Mouse (Mus musculus) midbrain, embryonic 15.5 days (tissue): Measurements from ENCODE around the gene Il34. TPM values are rescaled to one million over a fixed set of nuclear protein-coding genes. Genes with fewer than 3 reads are reported as not detected.

Experiments used
- ATAC-seq: fragments of 200-750 bp; cut with Nextera tagmentation; replicated peaks from 2 replicates; pipeline ENCODE4 v1.8.0; 2017; ENCODE audit warnings: moderate TSS enrichment
- H3K27ac ChIP-seq: fragments of 300-500 bp; sonication (generic); 2 replicates; pipeline ENCODE4 v1.5.1; 2015; ENCODE audit warnings: mild to moderate bottlenecking, inconsistent platforms
- H3K27me3 ChIP-seq: fragments of 300-500 bp; sonication (generic); replicated peaks from 2 replicates; pipeline ENCODE4 v1.6.1; 2015; ENCODE audit warnings: inconsistent platforms
- H3K36me3 ChIP-seq: fragments of 300-500 bp; sonication (generic); replicated peaks from 2 replicates; pipeline ENCODE4 v1.6.1; 2015; ENCODE audit warnings: inconsistent platforms
- H3K4me1 ChIP-seq: fragments of 300-500 bp; sonication (generic); 2 replicates; pipeline ENCODE4 v1.6.1; 2015; ENCODE audit warnings: inconsistent platforms
- H3K4me2 ChIP-seq: fragments of 300-500 bp; sonication (generic); 2 replicates; pipeline ENCODE4 v1.6.1; 2015; ENCODE audit warnings: inconsistent platforms, mild to moderate bottlenecking, moderate library complexity
- H3K4me3 ChIP-seq: fragments of 300-500 bp; sonication (generic); 2 replicates; pipeline ENCODE4 v1.5.1; 2015; ENCODE audit warnings: mild to moderate bottlenecking, inconsistent platforms
- H3K9ac ChIP-seq: fragments of 300-500 bp; sonication (generic); 2 replicates; pipeline ENCODE4 v1.6.1; 2015; ENCODE audit warnings: mild to moderate bottlenecking, inconsistent platforms
- H3K9me3 ChIP-seq: fragments of 300-500 bp; sonication (generic); 2 replicates; pipeline ENCODE4 v1.6.1; 2016; ENCODE audit warnings: inconsistent platforms
- WGBS: fragments of 180-500 bp; shearing (Covaris S2); methylation state at CpG from one replicate; pipeline ENCODE4 v1.1.7; 2015; ENCODE audit warnings: mixed read lengths; 5-methylcytosine and 5-hydroxymethylcytosine counted together
- polyA plus RNA-seq: library from polyadenylated mRNA; unstranded; fragments of >200 nt; fragmentation: Nextera tagmentation; extraction: Ambion mirVana; gene quantifications from 2 replicates; pipeline ENCODE4 v1.2.1, GENCODE M21; 2015

Gene Il34
- polyA plus RNA-seq, 1 experiment from 2014 or later, result 6.9 TPM

DNA sequence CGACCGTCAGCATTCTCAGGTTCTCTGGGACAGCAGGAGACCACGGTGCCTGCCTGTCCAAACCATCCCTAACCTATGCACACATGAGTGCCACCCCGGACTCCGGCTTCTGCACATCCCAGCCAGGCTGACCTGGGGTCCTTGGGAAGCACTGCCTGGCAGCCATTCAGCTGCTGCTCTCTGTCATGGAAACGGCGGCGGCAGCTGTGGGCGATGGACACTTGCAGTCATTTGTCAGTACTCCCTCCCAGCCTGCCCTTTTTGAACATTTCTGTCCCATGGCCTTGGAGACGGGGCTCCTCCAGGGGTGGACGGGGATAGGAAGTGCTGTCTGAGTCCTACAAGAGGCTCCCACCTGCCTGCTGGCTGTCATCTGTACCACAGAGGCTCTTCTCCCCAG, 97.3 kb downstream of the Il34 start:
- Histone ChIP-seq H3K9ac (no peak overlapping the region), H3K4me1 (no peaks in the 10 kb centered on the region), H3K4me2 (no peak overlapping the region), H3K27ac (no peak overlapping the region), H3K4me3 (no peak overlapping the region), H3K36me3 (peaks cover 5% of the 10 kb centered on the region; the same call in 1 of the 2 replicates), H3K27me3 (no peaks in the 10 kb centered on the region), H3K9me3 (no peaks in the 10 kb centered on the region)
- ATAC-seq, result no peak
- 84% methylated on average over 11 of the region's 11 CpGs for WGBS

DNA sequence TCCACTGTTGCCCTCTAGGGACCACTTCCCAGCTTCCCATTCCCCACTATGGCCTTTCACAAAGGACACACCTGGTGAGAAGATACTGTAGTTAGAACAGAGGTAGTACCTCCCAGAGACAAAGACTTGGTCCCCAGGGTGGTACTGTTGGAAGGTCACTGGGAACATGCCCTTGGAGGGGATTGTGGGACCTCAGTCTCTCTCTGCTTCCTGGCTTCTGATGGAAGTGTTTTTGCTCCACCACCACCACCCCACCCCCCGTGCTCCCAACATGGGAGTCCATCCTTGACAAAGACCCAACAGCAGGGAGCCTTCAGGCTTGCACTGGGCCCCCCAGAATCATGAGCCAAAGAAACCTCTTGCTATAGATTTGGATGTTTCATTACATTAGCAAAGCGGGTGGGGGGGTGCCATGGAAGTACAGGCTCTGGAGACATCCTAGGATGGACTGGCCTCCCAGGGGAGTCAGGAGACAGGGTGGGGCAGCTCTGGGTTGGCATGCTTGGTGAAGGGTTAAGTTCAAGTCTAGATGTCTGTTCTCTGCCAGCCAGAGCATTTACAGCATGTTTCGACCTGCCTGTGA, 99.3 kb downstream of the Il34 start:
- 88% methylated on average over 3 of the region's 3 CpGs for WGBS
- Histone ChIP-seq H3K27ac (no peak overlapping the region), H3K9ac (no peak overlapping the region), H3K4me1 (peaks cover 3% of the 10 kb centered on the region; the same call in 1 of the 2 replicates), H3K27me3 (no peaks in the 10 kb centered on the region), H3K36me3 (peaks cover 5% of the 10 kb centered on the region; the same call in 1 of the 2 replicates), H3K4me2 (no peak overlapping the region), H3K4me3 (no peak overlapping the region), H3K9me3 (no peaks in the 10 kb centered on the region)
- no peak for ATAC-seq

DNA sequence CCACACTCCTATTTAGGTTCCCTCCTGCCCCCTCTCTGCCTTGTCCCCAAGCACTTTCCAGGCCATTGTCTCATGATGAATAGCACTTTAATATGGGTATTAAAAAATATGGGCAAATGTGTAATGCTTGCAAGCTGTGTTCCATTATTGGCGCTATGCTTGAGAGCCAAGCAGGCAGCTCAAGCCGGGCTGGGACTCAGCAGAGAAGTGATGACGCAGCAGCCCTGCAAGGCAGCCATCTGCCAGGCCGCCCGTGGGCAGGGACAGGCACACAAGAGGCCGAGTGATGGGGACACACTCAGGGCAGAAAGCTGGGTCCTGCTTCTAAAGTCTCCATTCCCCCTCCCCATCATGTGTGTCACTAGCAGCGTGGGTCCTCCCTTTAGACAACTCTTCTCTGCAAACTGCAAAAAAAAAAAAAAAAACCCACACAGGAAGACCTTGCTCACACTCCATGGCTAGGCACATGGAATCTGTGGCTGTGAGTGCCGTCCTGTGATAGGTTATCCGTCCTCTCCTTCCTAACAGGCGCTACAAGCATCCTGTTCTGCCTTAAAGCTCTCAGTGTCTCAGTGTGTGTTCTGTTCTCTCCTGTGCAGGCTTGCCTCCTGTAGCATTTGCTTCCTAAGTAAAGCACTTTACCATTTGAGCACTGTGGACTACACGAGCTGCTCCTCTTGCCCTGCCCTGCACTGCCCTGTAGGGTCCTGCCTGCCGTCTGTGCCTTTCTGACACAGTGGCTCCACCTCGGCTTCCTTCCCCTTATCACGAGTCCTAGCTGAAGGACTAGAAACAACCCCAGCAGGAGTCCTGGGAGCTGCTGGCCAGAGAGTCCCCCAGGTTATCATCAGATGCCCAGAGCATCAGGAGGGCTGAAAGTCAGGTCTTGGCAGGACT, 100.1 kb downstream of the Il34 start:
- Histone ChIP-seq H3K4me3 (no peak overlapping the region), H3K9me3 (no peaks in the 10 kb centered on the region), H3K4me1 (peaks cover 3% of the 10 kb centered on the region; the same call in 1 of the 2 replicates), H3K4me2 (no peak overlapping the region), H3K36me3 (0 out of 2 replicates have a peak, but pooled peaks cover 5% of the 10 kb centered on the region), H3K9ac (no peak overlapping the region), H3K27ac (no peak overlapping the region), H3K27me3 (no peaks in the 10 kb centered on the region)
- no peak for ATAC-seq
- WGBS, result 74% methylated on average over 14 of the region's 14 CpGs

DNA sequence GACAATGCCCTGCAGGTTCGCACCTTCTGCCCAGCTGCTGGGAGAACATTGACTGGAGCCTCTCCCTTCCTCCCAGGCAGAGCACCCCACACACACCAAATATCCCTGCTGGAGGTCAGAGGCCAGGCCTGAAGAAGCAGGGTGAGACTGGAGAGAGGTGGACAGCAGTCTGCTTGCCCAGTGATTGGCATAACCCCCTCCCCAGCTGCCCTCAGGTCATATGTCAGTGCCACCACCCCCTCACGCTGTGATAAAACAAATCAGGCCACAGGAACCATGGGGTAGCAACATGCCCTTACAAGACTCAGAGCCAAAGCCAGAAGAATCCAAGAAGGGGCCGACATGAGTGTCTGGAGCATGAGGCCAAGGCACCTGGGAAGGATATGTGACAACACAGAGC, 101.6 kb downstream of the Il34 start:
- Histone ChIP-seq H3K27me3 (no peaks in the 10 kb centered on the region), H3K36me3 (no peaks in the 10 kb centered on the region), H3K9ac (no peak overlapping the region), H3K9me3 (no peaks in the 10 kb centered on the region), H3K27ac (no peak overlapping the region), H3K4me3 (no peak overlapping the region), H3K4me2 (no peak overlapping the region), H3K4me1 (peaks cover 3% of the 10 kb centered on the region; the same call in 1 of the 2 replicates)
- 91% methylated on average over 3 of the region's 3 CpGs for WGBS
- ATAC-seq, result no peak

DNA sequence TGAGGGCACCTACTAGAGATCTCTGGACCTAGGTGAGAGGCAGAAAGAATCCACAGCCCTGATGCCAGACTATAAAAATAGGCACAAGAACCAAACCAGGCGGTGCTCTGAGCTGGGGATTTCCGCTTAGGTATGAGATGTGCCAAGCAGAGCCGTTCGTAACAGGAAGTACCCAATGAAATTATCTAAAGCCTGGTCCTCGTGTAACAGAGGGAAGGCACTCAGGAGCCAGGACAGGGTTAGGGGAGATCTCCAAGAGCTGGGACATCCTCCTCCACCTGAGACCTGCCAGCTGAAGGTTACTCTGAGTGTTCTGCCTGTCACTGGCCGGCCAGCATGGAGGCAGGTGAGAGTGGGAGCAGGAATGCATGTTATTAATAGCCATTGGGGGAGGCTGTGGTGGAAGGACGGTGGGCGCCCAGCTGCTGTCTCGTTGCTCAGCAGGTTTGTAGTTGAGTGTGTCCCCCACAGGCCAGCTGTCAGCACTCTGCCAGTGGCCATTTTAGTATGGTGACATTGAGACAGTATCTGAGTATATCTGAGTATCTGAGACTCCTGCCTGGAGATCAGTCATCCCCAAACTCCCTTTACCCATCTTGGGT, 102.2 kb downstream of the Il34 start:
- Histone ChIP-seq H3K9me3 (no peaks in the 10 kb centered on the region), H3K27ac (no peak overlapping the region), H3K4me2 (no peak overlapping the region), H3K27me3 (no peaks in the 10 kb centered on the region), H3K4me3 (no peak overlapping the region), H3K9ac (no peak overlapping the region), H3K4me1 (peaks cover 3% of the 10 kb centered on the region; the same call in 1 of the 2 replicates), H3K36me3 (no peaks in the 10 kb centered on the region)
- no peak for ATAC-seq
- WGBS, result 88% methylated on average over 9 of the region's 9 CpGs

DNA sequence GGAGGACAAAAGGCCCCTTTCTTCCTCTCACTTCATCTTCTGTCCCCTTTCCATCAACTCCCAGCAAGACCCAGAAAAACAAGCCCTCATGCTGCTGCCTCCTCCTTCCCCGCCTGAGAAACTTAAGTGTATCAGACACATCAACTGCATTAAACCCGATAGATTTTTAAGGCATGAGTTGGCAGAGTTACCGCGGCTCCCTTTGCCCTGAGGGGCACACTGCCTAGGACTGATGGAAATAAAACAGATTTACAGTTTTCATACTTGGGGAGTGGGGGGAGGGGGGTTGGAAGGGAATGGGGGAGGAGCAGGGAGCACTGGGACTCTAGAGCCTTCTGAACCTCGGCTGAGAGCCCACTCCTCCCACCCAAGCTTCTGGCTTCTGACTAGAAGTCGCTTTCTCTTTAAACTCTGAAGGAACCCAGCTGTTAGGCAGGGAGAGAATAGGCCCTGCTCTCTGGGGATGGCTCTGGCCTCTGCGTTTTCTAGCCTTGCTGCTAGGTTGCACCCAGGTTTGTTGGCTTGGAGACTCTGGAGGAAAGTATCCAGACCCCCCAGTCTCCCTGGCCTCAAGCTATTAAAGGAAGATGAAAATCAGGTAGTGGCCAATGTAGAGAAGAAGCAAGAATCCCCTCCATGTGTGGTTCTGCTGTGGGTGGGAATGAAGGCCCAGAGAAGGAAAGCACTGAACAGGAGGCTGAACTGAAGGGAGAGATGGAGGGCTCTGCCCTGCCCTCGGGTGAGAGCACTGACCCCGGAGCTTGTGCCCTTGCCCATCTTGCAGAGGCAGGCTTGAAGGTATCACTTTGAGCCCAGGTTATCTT, 102.9 kb downstream of the Il34 start:
- H3K27me3 ChIP-seq, result no peaks in the 10 kb centered on the region
- ATAC-seq, result no peak
- 45% methylated on average over 9 of the region's 9 CpGs for WGBS
- H3K27ac ChIP-seq, result no peak overlapping the region
- H3K9ac ChIP-seq, result no peak overlapping the region
- 0 out of 2 replicates have a peak, but pooled peaks cover 1% of the 10 kb centered on the region for H3K36me3 ChIP-seq
- no peak overlapping the region for H3K4me2 ChIP-seq
- H3K4me3 ChIP-seq, result no peak overlapping the region
- H3K9me3 ChIP-seq, result no peaks in the 10 kb centered on the region
- H3K4me1 ChIP-seq, result peaks cover 3% of the 10 kb centered on the region; the same call in 1 of the 2 replicates

DNA sequence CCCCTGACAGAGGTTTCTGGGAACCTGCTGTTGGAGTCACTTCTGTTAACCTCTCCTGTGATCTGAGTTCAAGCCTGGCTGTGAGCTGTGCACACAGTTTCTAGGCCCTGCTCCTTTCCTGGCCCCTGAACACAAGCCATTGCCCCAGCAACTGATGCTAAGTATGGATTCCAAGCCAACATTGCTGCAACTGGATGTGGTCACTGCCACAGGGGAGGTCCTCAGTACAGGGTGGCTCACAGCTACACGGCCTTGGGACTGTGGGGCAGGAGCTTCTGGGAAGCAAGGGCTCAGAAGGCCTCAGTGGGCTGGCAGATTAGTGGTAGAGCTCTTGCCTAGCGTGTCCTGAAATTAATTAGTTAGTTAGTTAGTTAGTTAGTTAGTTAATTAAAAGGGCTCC, 105.2 kb downstream of the Il34 start:
- no peak for ATAC-seq
- WGBS, result 96% methylated on average over 2 of the region's 2 CpGs
- Histone ChIP-seq H3K9ac (no peak overlapping the region), H3K9me3 (no peaks in the 10 kb centered on the region), H3K27ac (no peak overlapping the region), H3K4me3 (no peak overlapping the region), H3K4me2 (no peak overlapping the region), H3K36me3 (0 out of 2 replicates have a peak, but pooled peaks cover 2% of the 10 kb centered on the region), H3K27me3 (no peaks in the 10 kb centered on the region), H3K4me1 (peaks cover 6% of the 10 kb centered on the region)

DNA sequence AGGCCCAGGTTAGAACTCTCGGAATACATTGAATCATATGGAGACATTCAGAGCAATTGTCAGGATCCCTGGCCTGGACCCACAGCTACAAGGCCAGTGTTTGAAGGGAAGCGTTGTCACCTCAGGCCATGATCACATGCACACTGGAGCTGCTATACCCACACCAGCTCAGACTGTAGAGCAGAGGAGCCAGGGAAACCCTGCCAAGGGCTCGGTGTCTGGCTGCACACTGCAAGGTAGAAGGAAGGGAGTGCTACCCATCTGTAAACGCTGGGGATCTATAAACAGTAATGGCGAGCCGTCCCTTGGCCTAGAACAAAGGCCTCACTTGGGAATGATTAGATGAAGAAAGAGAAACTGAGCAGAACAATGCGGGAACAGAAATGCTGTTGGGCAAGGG, 106.2 kb downstream of the Il34 start:
- Histone ChIP-seq H3K9me3 (no peaks in the 10 kb centered on the region), H3K9ac (no peak overlapping the region), H3K4me3 (no peak overlapping the region), H3K27ac (no peak overlapping the region), H3K27me3 (no peaks in the 10 kb centered on the region), H3K36me3 (0 out of 2 replicates have a peak, but pooled peaks cover 2% of the 10 kb centered on the region), H3K4me2 (no peak overlapping the region), H3K4me1 (peaks cover 15% of the 10 kb centered on the region)
- ATAC-seq, result no peak
- 89% methylated on average over 7 of the region's 7 CpGs for WGBS

DNA sequence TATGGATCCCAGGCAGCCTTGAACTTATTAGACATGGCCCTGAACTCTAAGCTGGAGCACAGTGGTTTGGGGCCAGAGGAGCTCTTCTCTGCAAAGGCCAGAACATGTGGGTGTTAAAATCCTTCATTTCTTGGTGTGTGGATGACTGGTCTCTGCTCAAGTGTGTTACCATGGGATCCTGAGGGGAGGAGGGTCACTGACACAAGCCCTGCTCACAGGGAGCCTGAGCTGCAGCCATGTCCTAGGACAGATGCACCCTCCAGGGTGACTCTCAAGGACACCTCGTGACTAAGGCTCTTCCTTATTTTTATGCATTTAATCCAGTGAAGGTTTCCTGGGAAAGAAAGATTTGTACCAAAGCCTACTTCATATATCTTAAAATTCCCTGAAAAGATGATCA, 107.6 kb downstream of the Il34 start:
- no peaks in the 10 kb centered on the region for H3K9me3 ChIP-seq
- no peak overlapping the region for H3K4me2 ChIP-seq
- WGBS, result 74% methylated on average over 1 of the region's 1 CpGs
- no peak overlapping the region for H3K27ac ChIP-seq
- H3K4me1 ChIP-seq, result peaks cover 15% of the 10 kb centered on the region
- no peak for ATAC-seq
- H3K36me3 ChIP-seq, result 0 out of 2 replicates have a peak, but pooled peaks cover 2% of the 10 kb centered on the region
- H3K27me3 ChIP-seq, result no peaks in the 10 kb centered on the region
- H3K4me3 ChIP-seq, result no peak overlapping the region
- no peak overlapping the region for H3K9ac ChIP-seq

DNA sequence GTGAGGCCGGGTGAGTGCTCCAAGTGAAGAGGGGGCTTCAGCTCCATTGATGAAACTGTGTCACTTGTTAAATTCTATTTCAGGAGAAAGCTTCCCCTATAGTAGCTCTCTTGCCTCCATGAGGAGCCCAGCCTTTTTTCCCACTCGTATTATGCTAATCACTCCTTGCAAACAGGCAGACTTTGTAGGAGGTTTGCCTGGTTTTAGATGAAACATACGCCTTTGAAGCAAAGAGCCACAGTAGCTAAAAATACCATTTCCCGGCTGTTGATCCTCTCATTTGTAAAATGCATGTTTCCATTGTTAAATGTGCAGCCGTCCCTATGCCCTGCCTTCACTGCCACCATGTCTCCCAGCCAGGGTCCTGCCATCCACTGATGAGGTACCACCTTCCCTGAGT, 108.2 kb downstream of the Il34 start:
- WGBS, result 84% methylated on average over 5 of the region's 5 CpGs

DNA sequence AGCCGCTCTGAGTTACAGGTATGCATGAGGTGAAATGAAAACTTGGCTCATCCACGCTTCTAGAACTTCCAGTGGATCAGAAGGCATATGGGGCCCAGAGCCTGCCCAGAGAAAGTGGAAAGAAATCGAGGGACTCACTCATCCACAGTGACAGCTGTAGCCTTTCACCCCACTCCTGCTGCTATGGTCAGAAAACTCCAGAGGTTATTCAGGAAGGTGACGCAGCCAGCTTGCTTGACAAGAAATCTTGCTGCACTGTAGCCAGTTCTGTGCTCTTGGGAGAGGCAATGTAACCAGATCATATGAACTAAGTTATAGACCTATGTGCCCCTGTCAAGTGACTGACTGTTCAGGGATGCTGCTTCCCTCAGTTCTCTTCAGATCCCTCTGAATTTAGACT, 109.7 kb downstream of the Il34 start:
- Histone ChIP-seq H3K36me3 (0 out of 2 replicates have a peak, but pooled peaks cover 2% of the 10 kb centered on the region), H3K9me3 (no peaks in the 10 kb centered on the region), H3K27me3 (no peaks in the 10 kb centered on the region), H3K4me1 (peaks cover 12% of the 10 kb centered on the region), H3K4me3 (no peak overlapping the region), H3K27ac (no peak overlapping the region), H3K9ac (no peak overlapping the region), H3K4me2 (no peak overlapping the region)
- 92% methylated on average over 4 of the region's 4 CpGs for WGBS
- no peak for ATAC-seq

More for the DNA sequence above, 108.2 kb downstream of the Il34 start:
- H3K9ac ChIP-seq, result no peak overlapping the region
- no peaks in the 10 kb centered on the region for H3K9me3 ChIP-seq
- 0 out of 2 replicates have a peak, but pooled peaks cover 2% of the 10 kb centered on the region for H3K36me3 ChIP-seq
- H3K27ac ChIP-seq, result no peak overlapping the region
- no peak overlapping the region for H3K4me2 ChIP-seq
- no peak overlapping the region for H3K4me3 ChIP-seq
- ATAC-seq, result no peak
- peaks cover 15% of the 10 kb centered on the region for H3K4me1 ChIP-seq
- H3K27me3 ChIP-seq, result no peaks in the 10 kb centered on the region
